Mouse (Mus musculus) liver, embryonic 14.5 days (tissue): ENCODE measurements around the gene Mycn.

Source experiments
- CTCF ChIP-seq: IDR thresholded peaks from 2 replicates; pipeline ENCODE4 v1.5.1; 2016; ENCODE audit warnings: antibody characterized with exemption, low read depth, control low read depth
- EP300 ChIP-seq: IDR thresholded peaks from 2 replicates; pipeline ENCODE4 v1.6.1; 2016; ENCODE audit warnings: antibody characterized with exemption, low read depth

DNA sequence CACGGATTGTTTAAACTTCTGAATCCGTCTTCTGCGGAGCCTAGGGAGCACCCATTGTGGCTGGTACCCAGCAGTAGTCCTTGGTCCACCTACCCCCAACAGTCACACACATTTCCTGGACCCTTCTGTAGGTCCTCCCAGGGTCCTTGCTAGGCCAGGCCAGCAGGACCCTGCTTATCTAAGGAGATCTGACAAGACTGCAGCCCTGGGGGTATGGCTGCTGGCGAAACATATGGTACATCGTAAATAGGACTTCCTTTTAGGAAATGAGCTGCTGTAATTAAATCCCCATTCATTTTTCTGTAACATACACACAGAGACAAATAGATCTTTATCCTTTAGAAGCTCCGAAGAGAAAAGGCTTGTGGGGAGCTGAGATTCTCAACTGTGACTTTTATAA is 34.9 kb downstream of the Mycn start:
- TF ChIP-seq CTCF (no peak), EP300 (no peak)
